Mouse (Mus musculus): Measurements from ENCODE around the gene Gm11444.

Gene Gm11444
- long read RNA-seq, experiment 1, result 0 reads
- long read RNA-seq, experiment 2, result 0 reads

DNA sequence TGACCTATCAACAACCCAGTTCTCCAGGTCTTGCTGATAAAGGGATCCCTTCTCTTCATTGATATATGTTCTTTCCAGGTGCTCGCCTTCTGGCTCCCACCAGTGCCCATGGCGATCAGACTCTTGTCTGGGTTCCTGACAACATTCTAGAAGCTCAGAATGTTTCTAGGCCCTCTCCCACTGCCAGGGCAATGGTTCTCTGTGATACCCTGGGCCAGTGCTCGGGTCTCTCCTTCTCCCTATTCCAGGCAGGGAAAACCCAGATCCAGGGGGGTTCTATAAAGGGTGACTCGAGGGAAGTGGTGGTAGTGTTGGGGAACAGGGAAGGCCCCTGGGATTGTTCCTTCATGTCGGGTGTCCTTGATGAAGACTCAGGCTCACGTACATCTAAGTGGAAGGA, at the start of gene Gm11444:
TSS of gene Gm11444 (minus strand) at position 101 of the 400 bp plus-strand sequence.
- intact Hi-C loops (cut with DNase I), result no loop called here

DNA sequence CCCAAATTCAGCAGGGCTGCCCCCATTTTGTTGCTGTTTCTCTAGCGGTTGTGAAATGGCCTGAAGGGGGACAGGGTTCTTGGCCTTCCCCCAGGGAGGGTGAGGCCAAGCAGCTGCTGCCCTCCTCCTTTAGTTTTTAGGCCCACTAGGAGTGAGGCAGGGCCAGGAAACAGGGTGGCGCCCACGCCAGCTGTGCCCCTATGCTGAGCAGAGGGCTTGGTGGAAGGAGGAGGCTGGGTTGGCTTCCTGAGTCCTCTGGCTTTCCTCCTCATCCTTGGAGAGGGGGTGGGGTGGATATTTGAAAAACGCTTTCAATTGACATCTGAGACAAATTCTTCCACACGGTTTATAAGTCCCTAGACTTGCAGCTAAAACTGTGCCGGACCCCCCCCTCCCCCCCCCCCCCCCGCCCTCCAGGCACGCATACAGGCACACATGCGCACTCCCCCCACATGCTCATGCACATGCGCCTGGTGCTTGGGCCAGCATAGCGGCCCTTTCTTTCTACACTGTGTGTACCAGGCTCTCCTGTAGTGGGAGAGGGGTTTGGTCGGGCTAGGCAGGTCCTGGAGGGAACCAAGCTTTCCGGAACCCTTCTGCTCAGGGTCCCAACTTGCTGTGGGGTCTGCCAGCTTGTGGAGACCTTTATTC, 46.3 kb upstream of the Gm11444 start:
- intact Hi-C loops (cut with DNase I), result no loop called here

DNA sequence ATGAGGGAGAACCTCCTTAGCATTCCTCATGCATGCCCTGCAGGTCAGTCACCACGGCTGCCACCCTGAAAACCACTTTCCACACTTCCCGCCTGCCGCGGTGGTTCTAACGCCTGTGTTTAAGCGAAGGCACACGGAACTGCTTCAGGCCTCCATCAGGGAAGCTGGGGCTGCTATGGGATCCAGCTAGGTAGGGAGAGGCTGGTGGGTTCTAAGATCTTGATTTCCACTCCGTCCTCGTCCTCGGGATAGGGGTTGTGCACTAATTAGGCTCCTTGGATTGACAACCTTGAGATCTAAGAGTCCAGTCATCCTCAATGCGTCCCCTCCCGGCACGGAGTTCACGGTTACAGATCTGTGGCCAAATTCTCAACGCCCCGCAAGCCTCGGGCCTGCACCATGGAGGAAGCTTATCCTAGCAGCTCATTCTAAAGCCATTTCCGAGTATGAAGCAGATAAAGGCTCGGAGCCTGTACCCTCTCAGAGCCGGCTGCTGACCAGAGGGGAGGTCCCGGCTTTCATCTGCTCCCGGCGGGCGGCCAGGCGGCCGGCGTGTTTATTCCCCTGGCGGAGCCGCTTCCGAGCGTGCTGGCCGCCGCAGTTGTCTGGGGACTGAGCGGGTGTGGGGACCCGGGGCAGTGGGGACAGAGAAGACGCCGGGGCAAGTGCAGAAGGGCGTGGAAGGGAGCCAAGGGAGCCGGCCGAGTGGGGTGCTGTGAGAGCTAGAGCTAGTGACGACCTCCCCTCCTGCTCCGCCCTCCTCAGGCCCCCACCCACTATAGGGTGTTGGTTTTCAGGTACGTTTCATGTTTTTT, 44.8 kb upstream of the Gm11444 start:
- intact Hi-C loops (cut with DNase I), result no loop called here

DNA sequence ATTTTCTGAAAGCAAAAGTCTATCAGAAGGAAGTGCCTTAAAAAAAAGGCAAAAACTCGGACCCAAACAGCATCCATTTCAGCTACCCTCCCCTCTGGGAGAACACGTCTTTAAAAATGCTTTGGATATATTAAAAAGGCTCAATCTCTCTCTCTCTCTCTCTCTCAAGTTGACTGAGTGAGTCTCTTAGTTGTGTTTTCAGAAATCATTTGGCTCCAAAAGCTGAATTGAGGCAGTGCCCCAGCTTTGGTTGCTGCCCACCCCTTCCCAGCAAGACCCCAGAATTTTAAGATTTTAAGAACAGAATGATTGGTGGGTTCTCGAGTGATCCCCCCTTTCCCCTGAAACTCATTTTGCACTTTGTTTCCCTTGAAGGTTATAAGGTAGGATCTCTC, 44.0 kb upstream of the Gm11444 start:
- intact Hi-C loops (cut with DNase I), result no loop called here

DNA sequence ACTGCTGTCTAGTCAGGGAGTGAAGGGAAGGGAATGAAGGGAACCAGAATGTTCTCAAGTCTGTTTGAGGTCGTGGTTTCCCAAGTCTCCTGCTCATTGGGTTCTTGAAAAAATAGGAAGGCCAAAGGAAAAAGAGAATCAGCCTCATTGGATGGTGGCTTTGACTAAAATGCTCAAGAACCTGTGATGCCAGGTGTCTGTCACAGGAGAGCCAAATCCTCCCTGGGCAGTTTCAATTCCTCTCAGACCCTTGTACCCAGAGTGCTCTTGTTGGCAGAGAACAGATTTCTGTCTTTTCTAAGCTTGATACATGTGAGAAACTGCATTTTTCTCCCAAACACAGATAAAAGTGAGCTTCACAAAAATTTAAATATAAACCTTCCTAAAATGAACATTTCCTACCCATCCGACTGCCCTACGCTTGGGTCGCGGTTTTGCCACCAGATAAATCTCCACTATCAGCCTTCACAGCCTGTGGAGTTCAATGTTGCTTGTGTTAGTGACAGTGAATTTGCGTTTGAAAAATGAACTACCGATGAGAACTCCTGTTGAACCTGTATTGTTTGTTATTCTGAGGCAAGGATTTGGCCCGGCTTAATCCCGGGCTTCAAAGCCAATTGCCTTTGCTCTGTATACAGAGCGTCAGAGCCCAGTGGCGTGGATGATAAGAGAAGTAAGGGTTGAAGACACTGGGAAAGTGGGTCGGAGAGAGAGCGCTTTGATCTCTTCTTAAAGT, 43.4 kb upstream of the Gm11444 start:
- intact Hi-C loops (cut with DNase I), result no loop called here

DNA sequence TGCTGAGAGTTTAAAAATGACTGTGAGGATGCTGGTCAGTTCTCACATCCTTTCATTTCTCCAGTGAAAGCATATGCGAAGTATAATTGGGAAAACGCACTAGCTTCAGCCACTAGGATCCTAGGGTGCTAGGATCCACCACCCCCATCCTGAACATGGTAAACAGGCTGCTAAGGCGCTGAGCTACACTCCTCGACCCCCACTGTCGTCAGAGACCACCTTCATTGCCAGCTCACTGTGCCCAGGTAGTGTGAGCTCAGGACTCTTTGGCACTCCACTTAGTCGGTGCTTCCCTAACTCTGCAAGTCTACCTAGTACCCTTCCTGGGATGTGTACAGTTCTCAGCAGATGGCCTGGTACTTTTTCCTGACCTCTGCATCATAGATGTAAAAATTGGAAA, 42.6 kb upstream of the Gm11444 start:
- intact Hi-C loops (cut with DNase I), result no loop called here

DNA sequence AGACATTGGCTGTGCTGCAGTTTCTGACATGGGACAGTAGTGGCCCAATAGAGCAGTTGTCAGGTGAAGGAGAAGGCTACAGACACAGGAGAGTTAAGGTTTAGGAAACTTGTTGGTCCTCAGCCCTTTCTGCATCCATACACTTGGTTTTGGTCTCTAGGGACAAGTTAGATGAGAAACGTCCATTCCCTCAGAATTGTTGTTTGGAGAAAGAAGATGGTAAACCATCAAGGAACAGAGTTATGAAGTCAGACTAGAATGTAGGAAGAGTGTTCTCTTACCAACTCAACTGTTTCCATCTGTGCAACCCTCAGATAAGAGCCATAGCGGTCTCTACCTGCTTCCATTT, 41.5 kb upstream of the Gm11444 start:
- intact Hi-C loops (cut with DNase I), result no loop called here

DNA sequence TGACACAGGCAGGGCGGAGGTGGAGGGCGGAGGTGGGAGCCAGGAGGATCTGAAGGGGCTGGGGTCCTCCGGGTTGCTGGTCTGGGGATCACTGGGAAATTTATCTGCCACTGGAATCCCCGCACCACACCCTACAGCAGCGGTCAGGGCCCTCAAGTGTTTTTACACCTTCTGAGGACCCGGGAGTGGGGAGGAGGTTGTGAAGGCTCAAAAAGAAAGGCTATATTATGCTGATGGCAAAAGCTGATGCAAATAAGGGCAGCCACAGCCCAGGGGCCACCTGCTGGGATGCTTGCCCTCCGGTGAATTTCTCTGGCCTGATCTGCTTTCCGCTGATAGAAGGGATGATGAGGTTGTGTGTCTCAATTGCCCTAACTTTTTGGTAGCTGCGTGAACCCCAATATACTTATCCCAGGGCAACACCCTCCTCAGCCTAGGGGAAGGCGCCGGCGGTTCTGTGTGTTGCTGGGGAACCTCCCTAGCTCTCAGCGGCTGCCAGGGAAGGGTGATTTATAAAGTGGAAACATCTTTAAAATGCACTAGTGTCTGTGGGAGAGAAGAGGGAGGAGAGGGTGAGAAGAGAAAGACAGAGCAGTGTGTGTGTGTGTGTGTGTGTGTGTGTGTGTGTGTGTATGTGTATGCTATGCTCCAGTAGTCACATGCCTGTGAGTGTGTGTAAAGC, 41.0 kb upstream of the Gm11444 start:
- intact Hi-C loops (cut with DNase I), result no loop called here

DNA sequence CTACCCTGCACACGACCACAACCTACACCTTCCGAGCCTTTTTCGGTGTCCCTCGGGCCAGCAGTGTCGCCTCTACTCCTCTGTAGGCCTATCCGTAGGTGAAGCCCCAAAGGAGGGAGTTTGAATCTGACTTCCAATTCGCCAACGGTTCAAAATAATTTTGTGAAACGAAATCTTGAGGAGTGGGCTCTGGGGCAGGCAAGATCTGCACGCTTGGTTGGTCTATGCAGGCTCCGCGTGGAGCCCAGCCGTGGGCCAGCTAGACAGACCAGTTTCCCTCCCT, 40.4 kb upstream of the Gm11444 start:
- intact Hi-C loops (cut with DNase I), result no loop called here

DNA sequence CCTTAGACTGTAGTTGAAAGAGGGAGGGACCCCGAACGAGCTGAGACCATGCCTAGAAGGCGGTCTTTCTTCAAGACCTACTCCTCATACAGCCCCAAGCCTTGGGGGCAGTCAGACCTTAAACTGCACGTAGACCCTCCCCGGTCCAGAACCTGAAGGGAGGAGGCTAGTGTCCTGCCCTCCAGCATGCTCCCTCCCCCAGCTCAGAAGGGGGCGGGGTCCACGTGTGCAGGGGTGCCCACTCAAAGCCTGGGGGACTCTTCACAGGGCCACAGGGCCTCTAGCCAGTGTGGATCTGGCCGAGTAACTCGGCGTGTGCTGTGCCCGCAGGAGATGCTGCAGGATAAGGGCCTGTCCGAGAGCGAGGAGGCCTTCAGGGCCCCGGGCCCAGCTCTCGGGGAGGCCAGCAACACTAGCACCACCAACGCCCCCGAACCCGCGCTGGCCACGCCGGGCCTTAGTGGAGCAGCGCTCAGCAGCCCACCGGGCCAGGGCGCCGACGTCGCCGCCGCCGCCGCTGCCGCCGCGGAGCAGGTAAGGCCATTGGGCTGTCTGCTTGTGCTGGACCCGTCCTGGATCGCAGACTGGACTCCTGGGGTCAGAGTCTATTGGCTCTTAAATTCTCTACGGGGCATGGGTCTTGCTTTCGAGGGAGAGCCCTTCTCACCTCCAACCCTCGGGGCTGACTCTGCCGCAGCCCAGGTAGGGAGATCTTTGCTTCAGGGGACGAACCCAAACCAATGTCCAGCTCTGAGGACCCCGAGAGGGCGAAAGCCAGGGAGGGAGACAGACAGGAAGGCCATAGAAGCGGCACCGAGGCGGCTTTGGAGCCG, 39.8 kb upstream of the Gm11444 start:
- intact Hi-C loops (cut with DNase I), result no loop called here

DNA sequence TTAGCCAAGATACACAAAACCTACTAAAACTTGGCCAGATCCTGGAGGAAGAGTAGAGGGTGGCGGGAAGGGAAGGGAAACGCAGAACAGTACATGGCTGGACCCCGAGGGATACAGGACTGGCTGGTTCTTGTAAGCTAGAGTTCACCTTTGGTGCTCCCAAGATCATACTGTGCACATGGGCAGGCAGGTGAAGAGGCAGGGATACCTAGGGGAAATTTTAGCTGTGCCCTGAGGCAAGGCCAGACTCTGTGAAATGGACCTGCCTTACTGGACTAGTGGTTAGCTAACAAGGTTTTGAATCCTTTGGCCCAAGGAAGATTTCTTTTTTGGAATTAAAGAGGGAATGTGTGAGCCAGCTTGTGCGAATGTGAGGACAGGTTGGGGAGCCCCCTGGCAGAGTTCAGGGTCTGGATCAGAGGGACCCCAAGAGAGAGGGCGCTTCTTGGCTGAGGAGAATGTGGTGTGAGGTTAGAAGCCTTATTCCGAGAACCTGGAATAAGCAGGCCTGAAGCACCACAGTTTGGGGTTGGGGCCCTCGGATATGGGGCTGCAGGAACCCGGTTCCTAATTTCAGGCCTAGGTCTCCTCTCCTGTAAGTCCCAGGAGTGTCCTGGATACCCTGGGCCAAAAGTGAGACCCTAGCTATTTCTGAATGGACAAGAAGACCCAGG, 39.1 kb upstream of the Gm11444 start:
- intact Hi-C loops (cut with DNase I), result no loop called here

DNA sequence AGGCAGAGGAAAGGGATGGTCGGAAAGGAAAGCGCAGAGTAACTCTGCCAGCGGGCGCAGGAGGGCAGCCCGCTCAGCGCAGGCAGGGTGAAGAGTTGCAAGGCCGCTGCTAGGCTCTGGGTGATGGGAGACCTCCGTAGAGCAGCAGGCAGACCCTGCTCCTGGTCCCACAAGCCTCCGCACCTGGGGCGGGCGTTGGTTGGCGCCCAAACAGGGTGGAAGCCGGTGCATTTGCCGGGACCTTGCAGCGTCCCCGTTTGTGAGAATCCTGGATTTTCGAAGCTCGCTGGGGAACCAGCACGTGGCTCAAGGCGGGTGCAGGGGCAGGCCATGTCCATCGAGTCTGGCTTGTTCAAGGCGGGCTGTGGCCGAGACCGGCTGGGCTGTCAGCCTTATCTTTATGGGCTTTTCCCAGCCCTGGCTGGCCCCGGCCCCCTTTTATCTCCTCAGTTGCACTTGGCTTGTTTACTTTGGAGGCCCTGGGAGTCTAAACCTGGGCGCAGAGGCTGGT, 38.4 kb upstream of the Gm11444 start:
- intact Hi-C loops (cut with DNase I), result no loop called here

DNA sequence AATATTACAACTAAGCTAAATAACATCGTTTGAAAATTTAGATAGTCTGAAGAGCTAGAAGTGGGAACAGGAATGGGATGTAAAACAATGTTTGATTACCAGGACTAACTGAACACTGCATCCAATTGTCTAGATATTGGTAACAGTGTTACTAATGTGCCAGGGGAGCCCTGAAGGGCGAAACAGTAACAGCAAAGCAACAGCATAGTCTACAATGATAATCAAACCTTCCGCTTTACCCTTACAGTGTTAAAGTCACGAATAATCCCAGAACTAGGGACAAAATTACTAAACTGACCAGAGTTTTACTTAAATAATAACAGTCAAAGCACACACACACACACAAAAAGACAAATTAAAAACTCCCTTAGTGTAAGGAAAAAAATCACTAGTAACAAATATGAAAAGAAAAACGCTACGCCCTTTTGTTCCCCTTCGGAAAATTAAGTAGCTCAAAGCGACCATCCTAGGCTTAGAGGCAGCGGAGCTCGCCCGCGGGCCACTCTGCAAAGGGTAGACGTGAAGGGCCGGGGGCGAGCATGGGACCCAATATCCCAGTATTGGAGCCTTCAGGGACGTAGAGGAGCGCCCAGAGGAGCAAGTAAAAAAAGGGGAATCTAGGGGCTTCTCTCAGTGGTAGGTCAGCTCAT, 37.8 kb upstream of the Gm11444 start:
- intact Hi-C loops (cut with DNase I), result no loop called here

DNA sequence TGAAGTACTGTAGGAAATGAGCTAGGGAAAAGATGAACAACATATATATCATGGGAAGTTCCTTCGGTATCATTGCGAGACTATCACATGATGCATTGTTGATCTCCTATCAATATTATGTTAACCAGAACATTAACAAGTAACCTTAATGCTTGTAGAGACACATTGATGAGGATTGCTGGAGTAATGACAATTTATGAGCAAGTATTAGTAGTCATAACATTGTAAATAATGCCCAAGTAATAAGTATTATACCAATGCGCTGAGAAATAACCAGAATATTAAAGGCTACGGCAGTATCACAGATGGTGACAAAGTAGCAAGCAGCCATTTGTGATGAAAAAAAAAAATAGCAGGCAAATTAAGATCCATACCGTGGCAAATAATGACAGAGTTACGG, 37.1 kb upstream of the Gm11444 start:
- intact Hi-C loops (cut with DNase I), result no loop called here

DNA sequence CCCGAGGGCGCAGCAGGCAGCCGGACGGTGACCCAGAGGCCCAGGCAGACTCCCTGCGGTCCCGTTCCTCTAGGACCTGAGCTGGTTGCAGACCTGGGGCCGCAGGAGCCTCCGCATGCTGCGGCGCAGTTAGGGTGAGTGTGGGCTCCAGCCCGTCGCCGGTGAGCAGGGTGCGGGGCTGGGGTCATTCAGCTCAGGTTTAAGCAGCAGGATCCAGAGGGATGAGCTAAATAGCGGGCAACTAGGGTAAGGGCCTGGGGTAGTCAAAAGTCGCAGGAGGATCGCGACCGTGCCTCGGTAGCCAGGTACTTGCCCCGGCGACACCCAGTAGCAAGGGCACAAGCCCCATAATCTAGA, 36.3 kb upstream of the Gm11444 start:
- intact Hi-C loops (cut with DNase I), result no loop called here

DNA sequence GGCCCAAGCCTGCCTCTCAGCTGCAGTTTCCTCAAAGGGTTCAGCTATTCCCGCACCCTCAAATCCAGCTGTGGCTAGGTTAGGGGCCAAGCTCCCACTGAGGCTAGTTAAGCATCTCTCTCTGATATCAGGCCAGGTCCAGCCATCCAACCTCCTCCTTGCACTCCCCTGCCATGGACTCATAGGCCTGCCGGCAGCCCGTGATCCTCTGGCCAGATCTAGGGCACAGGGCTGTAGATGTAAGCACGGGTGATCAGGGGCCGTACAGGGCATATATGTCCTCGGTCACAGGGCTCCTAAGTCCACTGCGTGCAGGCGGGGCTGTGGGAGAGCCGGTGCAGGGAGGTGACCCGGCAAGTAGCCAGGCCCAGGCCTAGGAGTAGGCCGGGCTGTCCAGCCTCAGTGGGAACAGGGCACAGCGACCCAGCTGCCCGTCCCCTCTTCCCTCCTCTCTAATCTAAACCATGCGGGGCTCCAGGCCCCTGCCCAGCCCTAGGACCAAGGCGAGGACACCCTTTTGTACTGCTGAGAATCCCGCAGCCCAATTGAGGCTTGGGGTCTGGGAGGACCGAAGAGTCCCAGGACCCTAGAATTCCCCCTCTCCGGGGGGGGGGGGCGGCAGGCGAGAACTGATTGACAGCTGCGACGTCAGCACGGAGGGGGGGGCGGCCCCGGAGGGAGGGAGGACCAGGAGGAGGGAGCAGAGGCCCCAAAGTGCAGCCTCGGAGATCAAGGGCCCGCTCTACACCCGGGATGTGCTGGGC, 35.7 kb upstream of the Gm11444 start, which contains the start of gene Tbx4:
TSS of gene Tbx4 (plus strand) at position 758 of the 764 bp plus-strand sequence.
- intact Hi-C loops (cut with DNase I), result no loop called here

DNA sequence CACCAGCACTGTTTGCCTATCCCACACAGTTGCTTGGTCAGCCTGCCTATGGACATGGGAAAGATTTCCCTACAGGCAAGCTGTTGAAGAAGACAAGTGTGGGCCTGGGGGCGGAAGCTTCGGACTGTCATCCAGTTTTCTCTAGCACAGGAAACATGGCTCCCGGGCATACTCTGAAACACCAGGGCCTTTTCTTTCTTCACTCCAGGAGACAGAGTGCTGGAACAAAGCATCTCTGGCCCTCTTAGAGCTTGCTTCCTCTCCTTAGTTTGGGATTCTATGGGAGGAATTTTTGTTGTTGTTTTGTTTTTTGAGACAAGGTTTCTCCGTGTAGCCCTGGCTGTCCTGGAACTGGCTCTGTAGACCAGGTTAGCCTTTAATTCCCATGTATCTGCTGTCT, 34.4 kb upstream of the Gm11444 start:
- intact Hi-C loops (cut with DNase I), result no loop called here

DNA sequence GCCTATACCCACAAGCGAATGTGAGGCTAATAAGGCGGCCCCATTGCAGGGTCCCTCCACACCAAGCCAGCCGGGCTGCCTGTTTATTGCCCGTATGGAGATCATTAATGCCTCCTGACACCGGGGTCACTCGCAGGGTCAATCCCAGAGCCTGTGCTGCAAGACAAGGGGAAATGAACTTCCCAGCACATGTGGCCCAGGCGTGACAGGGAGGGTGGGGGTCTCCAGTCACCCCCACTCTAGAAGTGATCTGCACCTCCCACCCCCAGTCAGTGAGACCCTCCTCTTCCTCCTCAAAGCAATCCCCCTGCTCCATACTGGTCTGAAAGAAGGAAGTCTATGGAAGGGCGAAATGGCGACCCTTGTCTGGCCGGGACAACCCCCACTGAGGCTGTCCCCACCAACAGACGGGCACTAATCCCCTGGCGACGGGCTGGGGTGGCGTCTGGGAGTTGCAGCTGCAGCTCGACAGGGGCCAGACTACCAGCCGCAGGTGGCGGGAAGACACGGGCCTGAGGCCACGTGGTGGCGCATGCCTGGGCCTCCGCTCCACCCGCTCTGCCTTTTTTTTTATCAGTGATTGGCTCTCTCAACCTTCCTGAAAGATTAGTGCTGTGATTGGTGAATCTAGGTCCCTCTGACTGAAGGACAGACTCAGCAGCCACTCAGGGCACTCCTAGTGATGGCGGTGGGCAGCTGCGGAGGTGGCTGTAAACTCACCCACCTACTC, 26.1 kb upstream of the Gm11444 start:
- intact Hi-C loops (cut with DNase I), result no loop called here
